Mouse (Mus musculus): ENCODE data around the gene Jarid2.
A peak's percentile ranks its signal among the peaks of the same experiment; 100 is the strongest.

Gene Jarid2

DNA sequence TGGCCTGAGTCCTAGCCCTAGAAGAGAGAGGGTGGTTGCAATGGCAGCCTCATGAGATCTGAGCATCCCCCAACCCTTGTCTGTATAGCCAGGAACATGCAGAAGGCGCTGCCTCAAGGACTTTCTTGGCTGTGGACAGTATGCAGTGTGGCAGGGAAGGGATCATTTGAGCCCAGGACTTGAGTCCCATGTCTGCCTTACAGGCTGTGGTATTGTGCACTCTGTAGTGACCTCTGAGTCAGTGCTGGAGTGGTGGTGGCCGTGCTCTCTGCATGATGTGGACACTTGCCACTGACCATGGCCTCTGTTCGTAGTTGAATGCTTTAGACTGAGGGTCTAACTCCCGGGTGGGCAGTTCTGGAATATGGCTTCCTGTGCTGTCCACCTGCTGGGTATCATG is 187.9 kb downstream of the Jarid2 start:
- no peak for DNase-seq (ENCODE audit: low spot score)

DNA sequence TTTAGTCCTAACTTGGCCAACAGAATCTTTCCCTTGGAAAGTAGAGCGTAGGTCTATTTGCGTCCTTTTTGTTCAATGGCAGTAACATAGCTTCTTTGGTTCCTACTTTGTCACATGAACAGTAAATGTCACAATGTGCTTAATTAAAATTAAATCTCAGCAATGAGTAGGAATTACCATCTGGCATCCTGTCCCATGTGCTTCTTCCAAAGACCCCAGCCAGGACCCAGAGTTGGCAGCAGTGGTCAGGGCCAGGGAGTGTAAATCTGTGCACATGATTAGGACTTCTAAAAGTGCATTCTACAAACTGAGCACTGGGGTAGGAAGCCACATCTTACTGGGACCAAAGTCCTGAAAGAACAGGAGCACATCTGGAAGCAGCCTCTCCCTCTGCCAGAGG is 189.0 kb downstream of the Jarid2 start:
- DNase-seq (ENCODE audit: low spot score), result no peak

DNA sequence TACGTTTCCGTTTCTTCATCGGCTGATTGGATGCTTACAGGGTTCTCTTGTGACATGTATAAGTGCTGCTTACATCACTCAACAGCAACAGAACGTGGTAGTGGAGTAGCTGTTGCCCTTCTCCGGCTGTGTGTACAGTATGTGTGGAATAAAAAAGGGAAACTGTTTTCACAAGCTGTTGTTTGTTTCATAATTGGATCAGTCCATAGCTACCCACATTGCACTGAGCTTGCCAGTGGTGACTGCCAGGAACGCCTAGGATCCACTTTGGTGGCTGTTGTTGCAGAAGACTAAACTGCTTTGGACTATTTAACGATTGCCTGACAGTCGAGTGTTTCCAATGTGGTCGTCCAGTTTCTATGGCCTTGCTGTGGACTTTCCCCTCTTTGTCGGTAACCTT is 191.8 kb downstream of the Jarid2 start:
- peak; percentile 15 for DNase-seq (ENCODE audit: low spot score)

DNA sequence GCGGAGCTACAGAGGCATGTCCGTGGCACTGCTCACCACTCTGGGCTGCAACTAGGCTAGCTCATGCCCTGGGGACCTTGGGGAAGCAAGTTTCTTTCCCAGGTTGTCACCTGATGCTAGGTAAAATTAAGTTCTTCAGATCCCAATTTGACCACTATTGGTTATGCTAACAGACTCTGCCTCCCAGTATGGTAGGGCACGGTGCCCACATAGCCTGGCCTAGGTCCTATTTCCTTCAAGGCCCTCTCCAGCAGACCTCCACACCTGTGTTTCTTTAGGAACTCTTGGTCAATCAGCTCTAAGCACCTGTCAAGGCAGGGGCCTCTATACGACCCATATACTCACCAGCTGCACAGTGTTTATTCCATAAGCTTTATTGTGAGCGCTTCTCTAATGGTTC is 192.4 kb downstream of the Jarid2 start:
- DNase-seq (ENCODE audit: low spot score), result no peak

DNA sequence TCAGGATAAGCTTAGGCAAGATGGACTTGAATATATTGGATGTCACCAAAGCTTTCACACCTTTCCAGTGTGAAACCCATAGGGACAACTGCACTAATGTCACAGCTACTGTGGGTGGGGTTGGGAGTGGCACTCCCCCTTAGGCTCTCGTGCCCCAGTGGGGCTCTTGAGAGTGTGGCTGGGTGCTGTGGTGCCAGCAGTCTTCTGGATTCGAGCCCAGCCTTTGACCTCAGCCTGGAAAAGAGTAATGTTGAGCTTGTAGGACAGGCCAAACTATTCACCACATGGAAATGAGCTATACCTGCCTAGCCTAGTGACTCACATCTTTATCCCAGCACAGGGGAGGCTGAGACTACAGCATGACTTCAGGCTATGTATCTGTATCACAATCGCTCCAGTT is 194.8 kb downstream of the Jarid2 start:
- no peak for DNase-seq (ENCODE audit: low spot score)

DNA sequence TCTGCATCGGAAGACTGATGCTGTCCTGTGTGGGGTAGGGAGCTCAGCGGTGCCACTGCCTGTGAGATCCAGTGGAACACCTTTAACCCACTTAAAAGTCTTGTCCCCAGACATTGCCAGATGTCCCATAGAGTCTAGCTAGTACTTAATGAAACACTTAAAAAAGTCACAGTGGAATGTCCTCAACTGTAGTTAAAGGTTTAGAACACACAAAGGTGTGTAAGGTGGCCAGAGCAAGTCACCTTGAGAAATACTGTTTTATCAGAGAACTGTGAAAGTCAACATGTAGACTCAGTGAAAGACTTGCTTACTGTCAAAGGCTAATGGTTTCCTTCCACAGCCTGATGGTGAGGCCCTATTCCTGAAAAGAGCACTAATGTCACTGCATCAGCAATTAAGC is 195.9 kb downstream of the Jarid2 start:
- DNase-seq (ENCODE audit: low spot score), result no peak

DNA sequence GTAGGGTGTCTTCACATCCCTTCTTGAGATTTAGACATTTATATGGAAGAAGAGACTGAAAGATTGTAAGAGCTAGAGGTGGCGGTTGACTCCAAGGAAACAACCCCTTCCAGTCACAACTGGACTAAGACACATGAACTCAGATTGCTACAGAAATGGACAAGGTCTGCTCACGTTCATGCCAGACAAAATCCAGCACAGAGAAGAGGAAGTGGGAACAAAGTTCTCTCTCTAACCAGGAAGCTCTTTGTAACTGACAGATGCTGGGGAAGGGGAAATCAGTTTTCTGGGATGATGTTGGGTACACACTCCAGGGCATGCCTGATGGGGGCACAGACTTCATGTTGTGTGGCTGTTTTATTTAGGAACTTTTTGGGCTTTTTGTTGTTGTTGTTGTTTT is 197.0 kb downstream of the Jarid2 start:
- DNase-seq (ENCODE audit: low spot score), result no peak

DNA sequence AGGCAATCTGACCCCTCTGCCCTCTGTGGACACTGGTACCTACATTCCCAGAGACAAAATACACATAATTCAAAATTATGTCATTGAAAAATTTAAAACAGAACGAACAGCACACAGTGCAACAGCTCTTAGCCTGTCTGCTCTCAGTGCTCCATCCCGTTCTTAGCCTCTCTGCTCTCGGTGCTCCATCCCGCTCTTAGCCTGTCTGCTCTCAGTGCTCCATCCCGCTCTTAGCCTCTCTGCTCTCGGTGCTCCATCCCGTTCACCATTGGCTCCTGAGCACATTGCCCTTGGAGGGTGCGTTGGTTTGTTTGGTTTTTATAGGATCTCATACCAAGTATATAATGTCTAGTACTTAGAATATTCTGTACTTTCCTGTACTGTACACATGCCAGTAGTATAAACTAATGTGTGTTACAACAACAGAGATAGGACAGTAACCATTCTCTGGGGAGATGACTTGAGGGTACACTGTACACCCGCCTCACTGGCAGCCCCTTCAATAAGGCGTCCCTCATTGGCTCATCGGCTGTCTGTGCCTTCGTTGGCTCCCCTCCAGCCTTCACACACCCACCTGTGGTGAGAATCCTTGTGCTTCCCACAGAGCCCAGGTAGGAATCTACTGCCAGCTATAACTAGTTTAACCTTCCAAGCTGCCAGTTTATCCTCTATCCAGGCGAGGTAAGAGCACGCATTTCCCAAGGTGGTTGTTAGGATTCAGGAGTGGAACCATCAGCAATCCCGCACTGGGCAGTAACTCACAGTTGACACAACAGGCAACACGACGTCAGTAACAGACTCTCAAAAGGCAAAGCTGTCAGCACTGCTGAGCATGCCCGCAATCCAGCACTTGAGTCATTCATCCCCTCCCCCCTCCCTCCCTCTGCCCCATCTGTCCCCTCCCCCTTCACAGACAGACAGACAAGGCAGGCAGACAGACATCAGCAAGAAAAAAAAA is 203.3 kb downstream of the Jarid2 start:
- no peak for DNase-seq (ENCODE audit: low spot score)

DNA sequence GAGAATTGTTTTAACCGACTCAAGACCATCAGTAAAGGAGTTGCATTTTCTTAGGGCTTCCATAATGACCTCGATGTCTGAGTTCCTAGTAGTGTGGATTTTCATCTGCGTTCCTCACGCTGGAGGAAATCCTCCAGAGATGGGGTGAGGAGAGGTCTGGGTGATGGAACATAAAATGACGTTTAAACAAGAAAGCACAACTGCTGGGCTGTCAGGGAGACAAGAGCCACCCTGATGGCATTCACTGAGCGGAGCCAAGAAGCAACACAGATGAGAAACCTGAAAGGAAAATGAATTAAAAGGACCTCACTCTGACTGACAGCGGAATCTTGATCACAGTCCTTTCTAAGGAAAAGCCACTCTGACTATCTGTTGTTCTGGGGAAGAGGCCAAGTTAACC is 204.3 kb downstream of the Jarid2 start:
- no peak for DNase-seq (ENCODE audit: low spot score)

DNA sequence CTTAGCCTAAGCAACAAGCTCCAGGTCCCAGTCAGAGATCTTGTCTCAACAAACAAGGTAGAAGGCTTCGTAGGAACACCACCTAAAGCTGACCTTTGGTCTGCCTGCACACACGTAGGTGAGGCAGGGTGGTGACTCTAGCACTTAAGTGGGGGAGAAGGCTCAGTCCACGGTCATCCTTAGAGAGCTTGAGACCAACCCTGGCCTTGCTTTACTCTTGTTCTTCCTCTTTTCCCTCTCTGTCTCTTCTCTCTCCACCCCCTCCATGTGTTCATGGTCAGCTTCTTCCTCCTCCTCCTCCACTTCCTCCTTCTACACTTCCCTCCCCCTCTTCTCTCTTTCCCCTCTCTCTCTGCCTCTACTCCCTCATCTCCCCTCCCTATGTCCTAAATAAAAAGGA is 208.4 kb downstream of the Jarid2 start:
- no peak for DNase-seq (ENCODE audit: low spot score)

DNA sequence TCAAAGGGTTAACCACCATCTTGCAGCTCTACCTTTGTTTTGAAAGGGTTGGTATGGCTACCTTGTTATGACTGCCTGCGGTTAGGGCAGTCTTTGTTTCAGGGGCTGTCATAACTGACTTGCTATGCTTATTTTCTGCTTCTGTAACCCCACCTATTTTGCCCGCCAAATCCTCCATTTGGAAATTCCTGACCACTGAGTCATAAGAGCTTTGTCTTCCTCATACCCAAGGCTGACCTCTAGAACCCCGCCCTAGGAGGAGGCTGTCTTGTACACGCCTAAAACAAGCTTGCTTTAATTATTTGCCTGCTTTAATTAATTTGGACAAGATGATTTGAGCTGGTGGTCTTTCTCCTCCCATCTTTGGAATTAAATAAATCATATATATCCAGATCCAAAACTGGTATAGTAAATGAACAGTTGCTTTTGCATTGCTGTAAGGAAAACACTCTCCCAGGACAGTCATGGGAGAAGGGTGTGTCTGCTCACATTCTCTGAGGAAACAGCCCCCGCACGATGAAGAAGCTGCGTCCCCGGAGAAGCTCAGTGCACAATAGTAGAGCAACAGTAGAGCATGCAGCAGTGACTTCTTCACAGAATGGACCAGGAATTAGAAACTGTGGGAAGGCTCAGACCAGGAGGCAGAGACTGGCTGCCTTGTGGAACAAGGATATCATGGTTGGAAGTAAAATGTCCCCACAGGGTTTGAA is 210.2 kb downstream of the Jarid2 start:
- no peak for DNase-seq (ENCODE audit: low spot score)

DNA sequence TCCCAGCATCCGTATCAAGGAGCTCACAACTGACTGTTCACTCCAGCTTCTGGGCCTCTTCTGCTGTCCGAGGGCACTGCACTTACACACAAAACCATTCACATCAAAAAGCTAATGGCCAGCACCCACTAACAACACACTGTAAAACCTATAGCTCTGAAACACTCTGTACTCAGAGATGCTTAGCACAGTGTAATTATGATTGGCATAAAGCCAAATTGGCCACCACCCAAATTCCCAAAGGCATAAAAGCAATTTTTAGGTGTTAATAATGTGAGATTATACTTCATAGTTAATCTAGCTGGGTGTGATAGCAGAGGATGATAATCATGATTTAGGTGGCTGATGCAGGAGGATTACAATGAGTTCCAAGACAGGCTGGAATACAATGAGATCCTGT is 214.3 kb downstream of the Jarid2 start:
- DNase-seq (ENCODE audit: low spot score), result no peak

DNA sequence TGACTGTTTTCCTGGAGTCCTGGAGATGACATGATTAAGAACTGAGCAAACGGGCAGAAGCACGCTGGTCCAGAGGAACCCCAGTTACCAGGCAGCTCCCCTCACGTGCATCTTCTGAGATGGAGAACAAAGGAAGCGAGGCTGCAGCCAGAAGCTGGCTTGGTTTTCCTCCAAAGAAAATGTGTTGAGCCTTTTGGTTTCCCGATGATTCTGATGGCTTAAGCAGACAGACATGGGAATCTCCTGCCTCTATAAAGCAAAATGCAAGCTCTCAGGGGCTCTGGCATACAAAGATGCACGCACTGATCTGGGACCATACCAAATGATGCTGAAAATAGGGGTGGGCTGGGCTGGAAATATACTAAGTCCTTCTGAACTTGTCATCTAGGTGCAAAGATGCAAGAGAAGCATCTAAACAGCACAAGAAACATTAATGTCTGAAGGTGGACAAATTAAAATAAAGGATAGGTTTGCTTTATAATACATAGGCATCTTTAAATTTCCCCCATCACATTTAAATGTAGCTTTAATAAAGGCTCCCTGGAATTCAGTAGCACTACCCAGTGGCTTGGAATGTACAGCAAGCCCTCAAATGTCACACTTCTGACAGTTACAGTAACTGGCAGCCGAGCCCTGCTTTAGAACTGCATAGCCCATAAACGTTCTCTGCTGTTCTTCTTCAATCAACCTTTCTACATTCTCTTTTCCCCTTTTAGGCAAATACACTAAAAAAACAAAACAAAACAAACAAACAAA is 217.8 kb downstream of the Jarid2 start:
- DNase-seq (ENCODE audit: low spot score), result no peak

DNA sequence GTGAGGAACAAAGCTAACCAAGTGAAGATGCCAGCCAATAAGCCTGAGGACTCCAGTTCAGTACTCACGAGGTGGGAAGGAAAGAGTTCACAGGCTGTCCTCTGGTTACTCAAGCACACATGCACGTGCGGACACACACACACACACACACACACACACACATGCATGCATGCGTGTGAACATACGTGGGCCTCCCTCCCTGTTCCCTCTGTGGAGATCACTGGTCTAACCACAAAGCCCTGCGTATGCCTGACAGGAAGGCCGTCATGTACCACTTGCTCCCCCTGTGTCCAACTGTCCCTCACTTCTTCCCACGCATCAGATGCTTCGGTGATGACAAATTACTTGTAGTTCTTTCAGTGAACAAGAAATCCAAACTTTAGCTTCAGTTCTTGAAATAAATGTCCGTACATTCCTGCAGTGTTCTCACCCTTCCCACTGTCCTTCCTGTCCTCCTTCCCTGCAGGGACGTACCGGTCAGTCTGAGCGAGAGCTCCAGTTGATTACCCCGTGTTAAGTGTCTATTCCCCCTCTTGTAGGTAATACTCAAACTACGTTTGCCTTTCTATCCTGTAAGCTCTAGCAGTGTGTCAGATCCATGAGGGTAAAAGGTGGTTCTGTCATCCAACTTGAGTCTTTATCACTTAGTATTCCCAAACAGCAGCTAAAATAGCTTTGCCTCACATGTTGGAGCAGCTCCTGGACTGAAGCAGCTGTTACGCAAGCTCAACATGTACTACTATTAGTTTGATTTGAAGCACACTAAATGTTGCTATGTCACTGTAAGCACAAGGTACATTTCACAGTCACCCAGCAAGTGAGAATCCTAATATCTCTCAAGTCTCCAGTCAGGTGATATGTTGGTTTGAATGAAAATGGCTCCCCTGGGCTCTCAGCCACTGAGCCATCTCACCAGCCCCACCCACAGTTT is 219.3 kb downstream of the Jarid2 start:
- peak; percentile 30 for DNase-seq (ENCODE audit: low spot score)

DNA sequence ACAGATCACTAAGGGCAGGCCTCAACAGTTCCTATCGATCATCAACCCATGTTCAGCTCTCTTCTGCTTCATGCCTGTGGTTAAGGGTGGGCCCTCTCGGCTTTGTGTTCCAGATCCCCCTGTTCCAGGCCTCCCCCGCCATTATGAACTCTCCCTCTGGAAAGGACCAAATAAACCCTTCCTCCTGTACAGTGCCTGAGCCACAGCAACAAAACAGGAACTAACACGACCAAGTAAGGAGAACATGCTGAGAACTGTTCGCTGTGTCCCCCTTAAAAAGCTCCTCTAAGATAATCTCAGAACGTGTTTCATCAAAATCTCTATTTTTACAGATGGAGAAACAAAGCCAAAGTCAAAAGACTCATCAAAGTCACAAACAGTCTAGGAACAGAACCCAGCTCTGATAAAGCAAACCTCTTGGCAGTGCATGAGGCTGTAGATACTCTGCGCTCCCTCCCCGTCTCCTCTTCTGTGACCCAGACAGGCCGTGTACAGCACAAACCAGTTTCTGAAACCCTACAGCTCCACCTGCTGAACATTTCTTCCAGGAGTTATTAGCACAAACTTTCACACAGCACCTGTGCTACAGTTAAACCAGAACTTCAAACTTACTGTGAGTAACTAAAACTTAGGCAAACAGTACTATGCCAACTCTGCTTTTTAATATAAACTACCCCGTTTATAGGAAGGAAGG is 223.3 kb downstream of the Jarid2 start:
- DNase-seq (ENCODE audit: low spot score), result no peak

DNA sequence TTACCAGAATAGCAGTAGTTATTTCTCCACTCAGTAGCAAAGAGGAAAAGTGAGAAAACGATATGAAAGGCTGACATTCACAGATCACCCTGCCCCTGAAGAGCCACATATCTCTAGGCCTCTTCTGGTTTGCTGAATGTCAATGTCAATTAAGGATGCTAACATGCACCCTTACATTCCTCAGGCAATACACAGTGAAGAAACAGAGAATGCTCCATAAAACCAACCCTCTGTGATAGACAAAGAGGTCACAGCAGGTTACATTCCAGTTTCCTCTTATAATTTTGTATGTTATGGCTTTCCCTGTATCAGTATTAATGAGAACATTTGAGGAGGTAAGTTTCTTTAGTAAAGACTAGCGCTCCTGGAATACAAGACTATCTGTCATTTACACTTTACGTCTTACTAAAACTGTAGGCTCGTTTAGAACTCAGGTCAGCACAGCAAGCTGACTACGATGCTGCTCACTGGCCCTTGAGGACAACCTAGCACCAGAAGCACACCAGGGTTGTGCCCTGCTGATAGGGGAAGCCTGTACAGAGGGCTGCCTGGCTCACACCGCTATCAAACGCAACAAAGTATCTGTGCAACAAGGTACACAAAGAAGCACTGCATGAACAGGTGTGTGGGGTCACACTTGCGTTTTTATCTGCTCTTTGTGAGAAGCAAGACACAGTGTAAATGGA is 224.4 kb downstream of the Jarid2 start:
- no peak for DNase-seq (ENCODE audit: low spot score)

DNA sequence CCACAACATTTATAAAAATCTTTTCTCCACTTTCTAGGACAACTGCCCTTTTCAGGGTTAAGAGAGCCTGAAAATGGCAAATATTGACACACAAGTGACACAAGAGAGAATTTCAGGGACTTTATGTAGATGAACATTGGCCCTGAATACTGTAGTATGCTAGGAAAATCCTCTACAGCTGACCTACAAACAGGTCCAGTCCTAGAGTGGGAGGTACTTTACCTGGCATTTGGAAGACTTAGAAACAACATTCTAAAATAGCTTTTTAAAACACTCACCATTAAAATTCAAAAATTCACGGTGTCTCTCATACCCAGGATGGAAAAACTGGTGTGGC is 224.9 kb downstream of the Jarid2 start:
- DNase-seq (ENCODE audit: low spot score), result no peak

DNA sequence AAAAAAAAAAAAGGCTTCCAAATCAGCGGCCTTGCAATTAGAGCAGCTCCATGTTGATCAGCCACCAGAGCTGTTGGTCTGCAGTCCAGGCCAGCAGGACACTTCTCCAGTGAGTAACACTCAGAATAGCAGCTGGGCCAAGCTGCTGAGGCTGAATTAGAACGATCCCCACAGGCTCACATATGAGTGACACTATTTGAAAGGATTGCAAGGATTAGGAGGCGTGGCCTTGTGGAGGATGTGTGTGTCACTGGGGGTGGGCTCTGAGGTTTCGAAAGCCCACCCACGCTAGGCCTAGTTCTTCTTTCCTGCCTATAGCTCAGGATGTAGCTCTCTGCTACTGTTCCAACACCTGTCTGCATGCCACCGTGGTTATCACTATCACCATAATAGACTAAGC is 226.5 kb downstream of the Jarid2 start:
- no peak for DNase-seq (ENCODE audit: low spot score)

DNA sequence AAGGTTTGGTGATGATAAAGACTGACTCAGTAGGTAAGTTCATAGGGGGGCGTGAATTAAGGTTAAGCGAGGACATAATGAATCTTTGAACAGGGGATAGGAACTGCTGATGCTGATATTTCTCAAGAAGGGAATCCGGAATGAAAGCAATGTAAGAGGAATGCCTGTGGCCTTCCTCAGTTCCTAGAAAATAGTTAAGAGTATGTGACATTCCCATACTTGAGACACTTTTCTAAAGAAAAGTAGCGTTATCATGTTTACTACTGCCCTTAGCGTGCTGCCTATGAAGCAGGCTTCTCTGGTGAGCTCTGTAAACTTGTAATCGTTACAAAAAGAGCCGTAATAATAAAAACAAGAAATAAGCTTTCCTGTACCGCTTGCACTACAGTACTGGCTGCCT is 227.8 kb downstream of the Jarid2 start:
- no peak for DNase-seq (ENCODE audit: low spot score)

DNA sequence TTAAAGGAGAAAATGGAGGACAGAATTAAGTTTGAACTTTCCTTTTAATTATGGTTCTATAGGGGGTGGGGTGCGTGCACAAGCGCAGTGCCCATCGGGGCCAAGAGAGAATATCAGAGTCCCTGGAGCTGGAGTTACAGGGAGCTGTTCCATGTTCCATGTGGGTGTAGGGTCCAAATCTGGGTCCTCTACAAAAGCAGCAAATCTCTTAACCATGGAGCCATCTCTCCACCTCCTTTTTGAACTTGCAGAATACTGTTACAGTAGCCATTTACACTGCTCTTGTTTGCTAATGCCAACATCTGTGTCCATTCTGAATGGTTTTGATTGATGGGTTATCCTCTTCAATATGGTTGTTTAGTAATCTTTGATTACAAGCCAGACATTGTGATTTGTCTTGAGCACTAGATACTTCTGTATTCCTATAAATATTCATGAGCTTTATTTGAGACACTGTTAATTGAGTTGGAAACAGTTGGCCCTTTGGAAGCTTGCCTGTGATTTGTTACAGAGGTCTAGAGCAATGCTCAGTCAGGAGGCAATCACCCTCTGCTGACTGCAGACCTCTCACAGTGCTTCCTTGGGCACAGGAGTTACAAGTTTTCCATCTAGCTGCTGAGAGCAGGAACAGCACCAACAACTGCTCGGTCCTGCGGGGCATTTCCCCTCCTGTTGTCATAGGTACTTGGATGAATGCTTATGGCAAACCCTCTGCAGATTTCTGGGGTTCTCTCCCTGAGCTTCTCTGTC is 231.4 kb downstream of the Jarid2 start:
- no peak for DNase-seq (ENCODE audit: low spot score)

All from adipocyte (in vitro differentiated cells).